Mouse (Mus musculus): ENCODE measurements around the gene Parp4.

Parp4 gene

DNA sequence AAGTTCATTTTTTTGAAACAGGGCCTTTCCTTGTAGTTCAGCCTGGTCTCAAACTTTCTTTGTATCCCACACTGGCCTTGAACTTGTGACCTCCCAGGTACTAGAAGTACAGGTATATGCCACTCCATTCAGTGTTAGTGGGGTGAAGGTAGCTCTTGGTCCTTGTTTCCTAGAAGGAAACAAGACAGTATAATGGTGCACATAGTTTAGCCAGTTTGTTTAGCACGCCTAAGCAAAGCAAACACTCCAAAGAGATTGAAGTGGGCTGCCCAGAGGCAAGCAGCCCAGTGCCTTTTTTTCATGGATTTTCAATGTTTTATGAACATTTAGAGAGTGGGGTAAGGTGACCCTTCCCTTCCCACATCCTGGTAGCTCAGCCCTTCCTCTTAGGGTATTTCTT, 42.1 kb downstream of the Parp4 start:
- no peak for DNase-seq

DNA sequence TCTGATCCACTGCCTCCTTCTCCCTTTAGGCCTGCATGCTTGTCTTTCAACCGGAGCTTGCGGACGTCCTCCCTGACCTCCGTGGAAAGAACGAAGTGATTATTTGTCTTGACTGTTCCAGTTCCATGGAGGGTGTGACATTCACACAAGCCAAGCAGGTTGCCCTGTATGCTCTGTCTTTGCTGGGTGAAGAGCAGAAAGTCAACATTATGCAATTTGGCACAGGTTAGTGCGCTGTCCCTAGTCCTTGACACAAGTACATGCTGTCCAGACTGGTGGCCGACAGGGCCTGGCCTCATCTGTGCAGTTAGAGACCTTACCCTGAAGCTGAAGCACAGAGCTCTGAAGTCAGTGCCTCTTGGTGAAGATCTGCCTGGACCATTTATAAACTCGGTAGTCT, 45.0 kb downstream of the Parp4 start:
- no peak for DNase-seq

DNA sequence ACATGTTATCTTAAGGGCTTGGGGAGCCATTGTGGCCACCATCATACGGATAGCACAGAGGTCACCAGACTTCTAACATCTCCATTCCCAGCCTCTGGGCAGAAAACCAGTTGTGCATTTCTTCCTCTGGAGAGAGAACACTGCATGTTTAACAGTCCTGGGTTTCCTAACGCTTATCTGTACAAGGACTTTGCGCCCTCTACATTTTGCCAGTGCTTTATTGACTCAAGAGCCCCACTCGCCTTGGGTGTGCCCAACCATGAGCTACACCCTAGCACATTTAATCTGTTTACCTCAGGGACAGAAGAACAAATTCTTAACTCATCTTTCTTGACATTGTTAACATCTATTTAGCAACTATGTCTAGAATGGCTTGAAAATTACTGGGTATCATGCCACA, 50.8 kb downstream of the Parp4 start:
- DNase-seq, result no peak

DNA sequence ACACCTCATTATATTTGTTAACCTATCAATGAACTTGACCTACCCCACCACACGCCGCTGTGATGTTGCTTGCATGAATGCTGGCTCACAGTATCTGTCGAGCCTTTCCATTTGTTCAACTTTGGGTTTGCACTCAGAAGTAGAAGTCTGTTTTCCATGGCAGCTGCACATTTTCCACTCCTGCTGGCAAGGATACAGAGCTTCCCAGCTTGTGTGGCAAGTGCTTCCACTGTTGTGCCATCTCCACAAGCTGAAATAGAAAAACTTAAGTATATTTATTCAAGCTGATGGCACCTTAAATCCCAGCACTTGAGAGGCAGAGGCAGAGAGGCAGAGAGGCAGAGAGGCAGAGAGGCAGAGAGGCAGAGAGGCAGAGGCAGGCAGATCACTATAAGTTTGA, 52.9 kb downstream of the Parp4 start:
- no peak for DNase-seq

DNA sequence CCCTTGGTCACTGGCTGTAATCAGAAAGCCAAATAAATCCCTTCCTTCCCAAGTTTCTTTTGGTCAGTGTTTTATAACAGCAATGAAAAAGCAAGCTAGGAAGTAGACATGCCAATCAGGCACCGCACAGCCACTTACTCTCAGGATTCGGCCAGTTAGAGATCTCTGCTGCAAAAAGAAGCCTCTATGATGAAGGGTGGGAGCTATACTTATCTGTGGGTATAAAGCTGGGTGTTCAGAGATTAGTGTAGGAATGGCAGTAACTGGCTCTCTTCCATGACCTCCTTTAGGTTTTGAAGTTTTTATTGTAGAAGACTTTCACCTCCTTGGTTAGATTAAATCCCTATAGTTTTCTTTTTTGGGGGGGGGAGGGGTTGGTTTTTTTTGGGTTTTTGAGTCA, 55.7 kb downstream of the Parp4 start:
- DNase-seq, result no peak

DNA sequence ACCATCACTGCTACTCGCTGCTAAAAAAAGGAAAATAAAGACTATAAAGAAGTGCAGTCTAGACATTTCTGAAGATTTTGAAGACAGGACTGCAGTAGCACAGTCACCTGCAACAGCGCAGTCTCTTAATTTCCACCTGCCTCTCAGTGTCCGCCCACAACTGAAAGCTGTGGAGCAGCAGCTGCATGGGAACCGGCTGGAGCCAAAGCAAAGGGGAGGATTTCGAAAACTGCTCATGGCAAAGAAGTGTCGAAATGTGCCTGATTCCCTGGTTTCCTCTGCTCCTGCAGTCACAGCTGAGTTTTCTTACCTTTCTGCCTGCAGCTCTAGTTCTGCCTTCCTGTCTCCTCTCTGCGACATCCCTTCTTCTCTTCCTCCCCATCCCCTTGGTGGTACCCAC, 71.8 kb downstream of the Parp4 start:
- no peak for DNase-seq

DNA sequence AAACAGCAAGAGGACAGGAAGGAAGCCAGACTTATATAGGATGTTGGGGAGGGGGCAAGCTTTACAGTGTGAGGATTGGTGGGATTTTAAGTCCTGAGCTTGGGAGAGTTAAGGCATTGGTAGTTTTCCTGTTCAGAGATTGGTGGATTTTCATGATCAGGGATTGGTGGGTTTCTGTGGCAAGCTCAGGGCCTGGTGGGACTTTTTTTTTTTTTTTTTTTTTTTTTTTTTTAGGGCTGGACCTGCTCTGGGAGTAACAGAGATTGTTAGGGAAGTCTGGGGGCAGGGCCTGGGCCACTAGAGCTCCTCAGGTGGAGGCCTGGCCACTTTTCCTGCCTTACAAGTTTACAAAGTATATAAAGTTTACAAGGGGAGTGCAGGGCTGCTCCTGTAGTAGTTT, 74.0 kb downstream of the Parp4 start:
- DNase-seq, result no peak

DNA sequence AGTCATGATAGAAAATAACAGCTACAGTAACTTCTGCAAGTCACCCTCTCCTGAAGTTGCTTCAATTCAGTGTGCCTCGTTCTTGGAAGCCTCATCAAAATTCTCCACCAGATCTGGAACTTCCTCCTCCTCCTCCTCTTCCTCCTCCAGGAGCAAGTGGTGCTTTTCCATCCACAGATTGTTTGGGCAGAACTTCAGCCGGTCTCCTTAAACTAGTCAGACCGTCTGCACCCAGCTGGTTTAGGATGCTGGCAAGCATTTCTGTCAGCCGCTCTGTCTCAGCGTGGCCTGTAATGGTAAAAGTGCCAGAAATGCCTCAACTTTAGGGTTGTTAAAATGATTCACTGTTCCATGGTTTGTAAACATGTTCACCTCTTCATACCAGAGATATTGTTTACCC, 90.2 kb downstream of the Parp4 start:
- DNase-seq, result peak; percentile 13

DNA sequence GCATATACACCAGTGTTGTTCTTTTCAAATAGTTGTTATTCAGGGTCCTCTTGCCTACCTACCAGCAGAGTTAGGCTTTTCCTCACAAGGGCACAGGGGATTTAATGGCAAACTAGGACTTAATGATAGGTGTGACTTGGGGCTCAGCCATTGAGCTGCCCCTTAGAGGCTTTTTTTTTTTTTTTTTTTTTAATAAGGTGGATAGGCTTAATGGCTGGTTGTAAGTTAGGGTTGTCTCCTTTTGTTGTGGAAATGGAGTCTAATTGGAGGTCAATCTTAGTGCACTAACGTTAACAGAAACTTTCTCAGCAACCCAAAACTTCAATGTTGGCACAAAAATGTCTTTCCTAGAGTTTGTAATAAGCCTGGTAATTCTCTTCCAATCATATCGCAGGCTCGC, 91.5 kb downstream of the Parp4 start:
- no peak for DNase-seq

DNA sequence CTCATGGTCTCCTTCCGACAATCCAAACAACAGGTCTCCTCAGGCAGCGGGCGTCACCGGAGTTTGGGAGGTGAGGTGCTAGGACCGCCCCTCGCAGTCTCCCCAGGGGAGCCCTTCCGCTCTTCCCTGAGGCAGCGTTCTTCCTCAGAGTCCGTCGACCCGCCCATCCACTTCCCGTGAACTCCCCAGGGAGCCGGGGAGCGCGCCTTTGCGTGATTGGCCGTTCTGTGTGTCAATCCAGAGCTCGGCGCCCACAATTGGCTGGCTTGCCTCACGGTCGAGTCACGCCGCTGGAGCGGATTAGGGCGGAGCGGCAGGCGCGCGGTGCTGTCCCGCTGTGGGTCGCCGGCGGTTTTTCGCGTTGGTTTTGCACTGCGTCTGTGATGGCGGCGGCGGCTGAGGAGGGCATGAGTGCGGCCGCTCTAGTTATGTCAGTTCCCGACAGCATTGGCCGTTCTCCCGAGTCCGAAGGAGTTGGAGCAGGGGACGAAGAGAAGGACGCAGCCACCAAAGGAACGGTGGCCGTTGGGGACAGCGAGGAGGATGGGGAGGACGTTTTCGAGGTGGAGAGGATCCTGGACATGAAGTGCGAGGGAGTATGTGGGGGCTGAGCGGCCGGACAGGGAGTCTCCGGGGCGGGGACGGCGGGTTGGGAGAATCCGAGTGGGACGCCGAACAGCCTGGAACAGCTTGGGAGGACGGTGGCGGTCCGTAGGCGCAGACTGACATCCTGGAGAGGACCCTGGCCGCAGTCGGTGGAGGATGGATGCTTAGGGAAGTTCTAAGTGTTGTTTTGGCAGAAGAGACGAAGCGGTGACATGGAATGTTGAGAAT, 92.8 kb downstream of the Parp4 start, which contains the start of gene Mphosph8:
Mphosph8 (plus strand) TSS at position 280 of the 834 bp plus-strand sequence.
- DNase-seq, result peak; percentile 100

DNA sequence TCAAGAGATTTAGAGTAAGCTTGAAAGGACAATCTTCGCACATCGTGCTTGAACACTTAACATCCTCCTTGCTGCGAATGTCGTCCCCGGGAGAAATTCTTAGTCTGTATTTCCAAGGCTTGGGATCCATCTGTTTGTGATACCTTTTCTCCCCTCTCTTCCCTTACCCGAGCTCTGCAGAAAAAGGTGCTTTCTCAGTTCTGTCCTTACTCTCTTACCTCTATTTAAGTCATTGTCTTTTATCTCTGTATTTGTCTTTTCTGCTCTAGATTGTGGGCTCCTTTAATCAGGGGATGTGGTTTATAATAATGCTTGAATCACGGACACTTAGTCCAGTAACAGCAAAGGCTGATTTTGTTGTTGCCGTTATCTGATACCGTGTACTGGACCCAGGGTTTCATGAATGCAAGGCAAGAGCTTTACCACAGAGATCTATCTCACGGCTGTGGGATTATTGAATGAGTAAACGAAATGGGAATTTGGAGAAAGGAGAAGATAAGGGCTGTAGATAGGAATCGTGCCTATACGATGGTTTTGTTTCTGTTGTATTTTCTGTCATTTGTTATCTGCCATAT, 93.7 kb downstream of the Parp4 start:
- no peak for DNase-seq

DNA sequence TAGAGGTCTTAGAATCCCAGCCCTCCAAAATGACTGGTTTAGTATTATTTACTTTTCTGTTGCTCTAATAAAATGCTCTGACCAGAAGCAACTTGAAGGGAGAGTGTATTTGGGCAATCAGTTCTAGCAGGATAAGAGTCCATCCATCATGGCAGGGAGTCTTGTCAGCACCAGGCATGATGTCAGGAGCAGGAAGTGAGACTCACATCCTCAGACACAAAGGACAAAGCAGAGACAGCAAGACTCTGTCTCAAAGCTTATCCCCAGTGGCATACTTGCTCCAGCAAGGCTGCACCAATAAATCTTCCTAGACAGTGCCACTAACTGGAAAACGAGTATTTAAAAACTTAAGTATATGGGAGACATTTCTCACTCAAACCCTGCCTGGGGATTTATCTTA, 110.0 kb downstream of the Parp4 start:
- DNase-seq, result no peak

DNA sequence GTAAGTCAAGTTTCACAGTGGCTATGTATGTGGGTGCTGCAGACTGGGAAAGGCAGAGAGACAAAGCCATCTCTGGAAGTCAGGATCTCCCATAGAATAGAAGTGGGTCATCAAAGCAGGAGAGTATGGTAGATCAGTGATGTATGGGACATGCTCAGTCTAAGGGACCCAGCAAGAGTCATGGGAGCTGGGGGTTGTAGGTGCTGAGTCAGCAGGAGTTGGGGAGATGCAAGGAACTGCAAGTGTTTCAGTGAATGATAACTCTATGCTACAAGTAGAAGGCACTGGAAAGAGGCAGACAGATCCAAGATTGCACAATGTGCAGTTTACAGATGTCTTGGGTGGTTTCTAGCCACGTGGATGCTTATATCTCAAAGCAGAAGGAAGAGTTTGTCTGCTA, 113.7 kb downstream of the Parp4 start:
- DNase-seq, result no peak

DNA sequence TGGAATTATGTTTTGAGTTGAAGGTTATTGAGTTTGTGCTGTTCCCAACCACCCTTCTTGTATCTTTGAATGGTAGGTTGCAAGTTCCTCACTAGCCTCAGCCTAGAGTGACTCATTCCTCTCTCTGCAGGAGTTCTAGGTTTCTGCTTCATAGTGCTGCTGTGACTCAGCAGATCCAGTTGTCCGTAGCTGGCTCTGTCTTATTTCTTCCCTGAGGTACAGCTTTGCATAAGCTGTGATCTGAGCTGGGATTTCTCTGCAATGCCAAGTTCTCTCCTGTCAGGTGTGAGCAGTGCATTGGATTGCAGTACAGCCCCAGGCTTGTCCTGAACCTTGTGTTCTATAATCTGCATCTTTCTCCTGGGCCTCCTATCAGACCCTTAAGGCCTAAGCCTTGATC, 114.3 kb downstream of the Parp4 start:
- no peak for DNase-seq

DNA sequence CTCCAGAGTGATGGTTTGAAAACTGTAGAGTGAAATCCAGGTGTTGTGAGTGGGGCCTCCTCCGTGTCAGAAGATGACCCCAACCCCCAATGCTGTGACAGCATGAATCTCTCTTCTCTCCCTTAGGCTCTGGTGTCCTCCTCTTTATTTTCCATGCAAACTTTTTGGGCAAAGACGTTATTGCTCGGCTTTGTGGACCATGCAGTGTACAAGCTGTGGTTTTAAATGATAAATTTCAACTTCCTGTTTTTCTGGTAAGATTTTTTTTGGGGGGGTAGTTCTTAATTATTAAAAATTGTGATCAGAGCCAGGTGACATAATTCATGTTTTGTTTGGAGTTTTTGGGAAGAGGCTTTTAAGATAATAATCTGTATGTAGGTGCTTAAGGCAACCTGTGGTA, 120.1 kb downstream of the Parp4 start:
- no peak for DNase-seq

DNA sequence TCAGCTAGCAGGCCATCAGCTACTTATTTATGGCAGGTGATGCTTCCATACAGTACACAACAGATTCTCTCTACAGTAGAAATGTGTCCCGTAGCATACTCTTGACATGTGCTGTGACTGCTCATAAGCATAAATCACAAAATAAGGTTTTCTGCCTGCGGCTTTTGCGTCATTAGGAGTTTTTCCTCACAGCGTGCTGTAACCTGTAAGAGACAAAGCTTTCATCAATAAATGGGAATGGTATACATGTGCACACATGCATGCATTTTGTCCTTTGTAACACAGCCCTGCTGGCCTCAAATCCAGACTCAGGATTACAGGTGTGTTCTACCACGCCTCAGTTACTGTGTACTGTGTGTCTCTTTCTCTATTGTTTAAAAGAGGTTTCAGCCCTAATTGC, 122.4 kb downstream of the Parp4 start:
- DNase-seq, result no peak

DNA sequence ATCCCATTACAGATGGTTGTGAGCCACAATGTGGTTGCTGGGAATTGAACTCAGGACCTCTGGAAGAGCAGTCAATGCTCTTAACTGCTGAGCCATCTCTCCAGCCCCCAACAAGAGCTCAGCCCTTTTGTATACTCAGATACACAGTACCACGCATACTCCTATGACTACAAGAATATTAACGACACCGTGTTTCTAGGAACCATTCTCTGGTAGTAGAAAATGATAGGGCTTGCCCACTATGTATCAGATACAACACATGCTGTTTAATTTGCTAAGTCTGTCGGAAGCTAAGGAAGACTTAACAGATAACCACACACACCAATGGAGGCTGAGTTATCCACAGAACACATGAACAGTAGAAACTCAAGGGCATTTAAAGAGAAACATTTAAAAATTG, 127.2 kb downstream of the Parp4 start:
- no peak for DNase-seq

DNA sequence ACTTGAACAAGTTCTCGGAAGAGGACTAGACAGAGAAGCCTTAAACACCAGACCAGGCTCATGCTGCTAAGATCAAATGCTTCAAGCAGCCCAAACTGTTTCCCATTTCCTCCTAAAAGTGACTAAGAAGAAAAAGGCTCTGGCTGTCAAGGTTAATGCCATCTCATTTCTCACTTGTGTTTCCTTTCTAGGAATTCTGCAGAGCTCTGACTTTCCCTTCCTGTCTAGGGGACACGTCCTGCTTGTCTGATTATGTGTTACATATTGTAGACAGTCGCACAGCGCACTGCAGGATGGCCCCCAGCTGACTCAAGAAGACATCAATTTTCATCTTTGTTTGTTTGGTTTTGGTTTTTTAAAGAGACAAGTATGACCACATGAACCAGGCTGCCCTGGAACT, 130.3 kb downstream of the Parp4 start:
- no peak for DNase-seq
